ENCODE assay signal across 12 mouse cellular contexts in genomic region chr12:90027023-90027422, GRCm38 (mm10).
DNase-seq lines count a peak whose midpoint lies in the region; ATAC-seq and TF ChIP-seq lines count a peak whose summit lies in the region.
"Had no signal": no experiment of that assay in that cellular context is flagged by ENCODE, and none has a peak within 500 bp of the region (broad histone marks: within the 10 kb centered on the region; RNA-seq: fewer than 3 reads in every experiment).

No protein-coding gene starts in this region.

- intact Hi-C loops in gastrocnemius, adult 2 months (cut with DNase I) = no loop called here
- intact Hi-C loops in gastrocnemius, postnatal 36 days (cut with DNase I) = no loop called here

- no peak overlapping the region for H3K9ac ChIP-seq in midbrain, embryonic 11.5 days (ENCODE audit: low read length)
- no peak overlapping the region for H3K9ac ChIP-seq in midbrain, embryonic 15.5 days
- no peak overlapping the region for H3K9ac ChIP-seq in forebrain, embryonic 14.5 days (ENCODE audit: low read length)
- H3K9ac ChIP-seq: embryonic facial prominence, embryonic 12.5 days; lung, embryonic 14.5 days had no signal

- peak; percentile 71; the same call in 1 of the 2 replicates for ATAC-seq in midbrain, embryonic 11.5 days (ENCODE audit: low FRiP score)
- ATAC-seq in midbrain, embryonic 15.5 days (replicated peaks) = no peak
- ATAC-seq in forebrain, embryonic 14.5 days = no peak

- H3K4me2 ChIP-seq in midbrain, embryonic 11.5 days = no peak overlapping the region
- no peak overlapping the region for H3K4me2 ChIP-seq in midbrain, embryonic 15.5 days
- no peak overlapping the region for H3K4me2 ChIP-seq in forebrain, embryonic 14.5 days (ENCODE audit: low read length)
- H3K4me2 ChIP-seq: embryonic facial prominence, embryonic 12.5 days; lung, embryonic 14.5 days had no signal

- 46% methylated on average over 3 of the region's 3 CpGs for WGBS in midbrain, embryonic 11.5 days
- 40% methylated on average over 3 of the region's 3 CpGs for WGBS in midbrain, embryonic 15.5 days
- WGBS in forebrain, embryonic 14.5 days = 39% methylated on average over 3 of the region's 3 CpGs

- no peaks in the 10 kb centered on the region for H3K9me3 ChIP-seq in midbrain, embryonic 11.5 days (ENCODE audit: control insufficient read depth, low read length)
- no peaks in the 10 kb centered on the region for H3K9me3 ChIP-seq in midbrain, embryonic 15.5 days
- H3K9me3 ChIP-seq in forebrain, embryonic 14.5 days (replicated peaks; ENCODE audit: control insufficient read depth, low read length) = no peaks in the 10 kb centered on the region
- H3K9me3 ChIP-seq: embryonic facial prominence, embryonic 12.5 days had no signal

- H3K36me3 ChIP-seq in midbrain, embryonic 11.5 days (ENCODE audit: control insufficient read depth, insufficient read depth, low read length) = no peaks in the 10 kb centered on the region
- no peaks in the 10 kb centered on the region for H3K36me3 ChIP-seq in midbrain, embryonic 15.5 days (replicated peaks)
- no peaks in the 10 kb centered on the region for H3K36me3 ChIP-seq in forebrain, embryonic 14.5 days (ENCODE audit: control insufficient read depth, insufficient read depth, low read length)
- H3K36me3 ChIP-seq: embryonic facial prominence, embryonic 12.5 days had no signal

- TF ChIP-seq CTCF in gastrocnemius, adult 2 months (IDR thresholded peaks at IDR 0.05) = no peak

- DNase-seq in gastrocnemius, adult 2 months = peak; percentile 15
- DNase-seq in gastrocnemius, postnatal 36 days = no peak
- no peak for DNase-seq in midbrain, embryonic 11.5 days (ENCODE audit: low spot score, missing footprints)
- DNase-seq in embryo, embryonic 9.5 days (ENCODE audit: extremely low spot score) = peak; percentile 12
- peak; percentile 44 for DNase-seq in retina, postnatal 1 day
- DNase-seq in forebrain, embryonic 14.5 days (ENCODE audit: low spot score) = no peak
- no peak for DNase-seq in kidney, adult 18-20 months
- DNase-seq: lung, embryonic 14.5 days; thymus, adult 2 months had no signal

- H3K4me1 ChIP-seq in midbrain, embryonic 11.5 days (ENCODE audit: control insufficient read depth, insufficient read depth, low read length) = no peaks in the 10 kb centered on the region; the same call in 1 of the 2 replicates
- no peaks in the 10 kb centered on the region for H3K4me1 ChIP-seq in midbrain, embryonic 15.5 days
- no peaks in the 10 kb centered on the region for H3K4me1 ChIP-seq in forebrain, embryonic 14.5 days (ENCODE audit: control insufficient read depth, insufficient read depth, low read length)
- H3K4me1 ChIP-seq: embryonic facial prominence, embryonic 12.5 days had no signal

- H3K4me3 ChIP-seq in gastrocnemius, adult 2 months = no peak overlapping the region
- H3K4me3 ChIP-seq in midbrain, embryonic 11.5 days (ENCODE audit: low read depth, low read length) = no peak overlapping the region
- H3K4me3 ChIP-seq in midbrain, embryonic 15.5 days = no peak overlapping the region
- H3K4me3 ChIP-seq in forebrain, embryonic 14.5 days (ENCODE audit: low read depth, low read length) = no peak overlapping the region
- H3K4me3 ChIP-seq: embryonic facial prominence, embryonic 12.5 days; left cerebral cortex, adult 2 months had no signal

- no peak overlapping the region for H3K27ac ChIP-seq in gastrocnemius, adult 2 months
- no peak overlapping the region for H3K27ac ChIP-seq in midbrain, embryonic 11.5 days (ENCODE audit: low read depth, low read length)
- no peak overlapping the region for H3K27ac ChIP-seq in midbrain, embryonic 15.5 days
- no peak overlapping the region for H3K27ac ChIP-seq in forebrain, embryonic 14.5 days (ENCODE audit: low read depth, low read length)
- H3K27ac ChIP-seq: embryonic facial prominence, embryonic 12.5 days; left cerebral cortex, adult 2 months had no signal

- no peaks in the 10 kb centered on the region for H3K27me3 ChIP-seq in midbrain, embryonic 11.5 days (ENCODE audit: control insufficient read depth, insufficient read depth, low read length)
- no peaks in the 10 kb centered on the region for H3K27me3 ChIP-seq in midbrain, embryonic 15.5 days (replicated peaks)
- no peaks in the 10 kb centered on the region for H3K27me3 ChIP-seq in forebrain, embryonic 14.5 days (replicated peaks; ENCODE audit: control insufficient read depth, insufficient read depth, low read length)
- H3K27me3 ChIP-seq: embryonic facial prominence, embryonic 12.5 days had no signal

Comparison
In these comparisons a context has a peak if more than half of its experiments do, and no peak if none do; other contexts are left out.
1. DNase-seq: peak in gastrocnemius, adult 2 months (single experiment), embryo, embryonic 9.5 days (single experiment) and retina, postnatal 1 day (single experiment); none in gastrocnemius, postnatal 36 days (0 of 2), midbrain, embryonic 11.5 days (single experiment), forebrain, embryonic 14.5 days (single experiment) and kidney, adult 18-20 months (single experiment).